Mouse (Mus musculus) intestine, embryonic 16.5 days (tissue): ENCODE data around the gene Slc5a3. TPM values are rescaled to one million over a fixed set of nuclear protein-coding genes. Genes with fewer than 3 reads are reported as not detected.

Experiments
- ATAC-seq: fragments of 200-750 bp; cut with Nextera tagmentation; 2 replicates; pipeline ENCODE4 v1.8.0; 2017; ENCODE audit warnings: moderate TSS enrichment, moderate library complexity
- H3K27ac ChIP-seq: fragments of 300-500 bp; sonication (generic); 2 replicates; pipeline ENCODE4 v1.5.1; 2014; ENCODE audit warnings: mild to moderate bottlenecking, low read length
- H3K27me3 ChIP-seq: fragments of 300-500 bp; sonication (generic); replicated peaks from 2 replicates; pipeline ENCODE4 v1.6.1; 2014; ENCODE audit warnings: low read length, control low read depth, mixed read lengths; ENCODE audit not compliant: control insufficient read depth, insufficient read depth
- H3K36me3 ChIP-seq: fragments of 300-500 bp; sonication (generic); 2 replicates; pipeline ENCODE4 v1.6.1; 2014; ENCODE audit warnings: low read length, control low read depth; ENCODE audit not compliant: control insufficient read depth, insufficient read depth
- H3K4me1 ChIP-seq: fragments of 300-500 bp; sonication (generic); 2 replicates; pipeline ENCODE4 v1.6.1; 2014; ENCODE audit warnings: low read length, control low read depth, mixed read lengths; ENCODE audit not compliant: control insufficient read depth, insufficient read depth
- H3K4me2 ChIP-seq: fragments of 300-500 bp; sonication (generic); 2 replicates; pipeline ENCODE4 v1.6.1; 2014; ENCODE audit warnings: low read depth, low read length, control low read depth
- H3K4me3 ChIP-seq: fragments of 300-500 bp; sonication (generic); 2 replicates; pipeline ENCODE4 v1.5.1; 2014; ENCODE audit warnings: mild to moderate bottlenecking, low read length
- H3K9ac ChIP-seq: fragments of 300-500 bp; sonication (generic); 2 replicates; pipeline ENCODE4 v1.6.1; 2014; ENCODE audit warnings: low read depth, low read length
- H3K9me3 ChIP-seq: fragments of 300-500 bp; sonication (generic); 2 replicates; pipeline ENCODE4 v1.6.1; 2016; ENCODE audit warnings: low read length, control low read depth; ENCODE audit not compliant: control insufficient read depth
- WGBS: fragments of 180-500 bp; shearing (Covaris S2); extraction: QIAGEN DNeasy Blood & Tissue Kit; methylation state at CpG from one replicate; pipeline ENCODE4 v1.1.7; 2014; 5-methylcytosine and 5-hydroxymethylcytosine counted together
- polyA plus RNA-seq: library from polyadenylated mRNA; unstranded; fragments of >200 nt; fragmentation: Nextera tagmentation; extraction: Ambion mirVana; gene quantifications from 2 replicates; pipeline ENCODE4 v1.2.1, GENCODE M21; 2015

Slc5a3 gene
- 3.2 and 3.5 TPM in 2 replicates for polyA plus RNA-seq

- H3K9ac ChIP-seq = peak within 1 kb of the TSS; percentile 82
- no peaks in the 10 kb centered on the region for H3K27me3 ChIP-seq
- H3K4me1 ChIP-seq = peaks cover 9% of the 10 kb centered on the region
- peaks cover 11% of the 10 kb centered on the region for H3K9me3 ChIP-seq
- H3K4me2 ChIP-seq = peak within 1 kb of the TSS; percentile 89
- under 1% methylated on average over 91 of the region's 99 CpGs for WGBS
- peak; percentile 96 for ATAC-seq
- peak within 1 kb of the TSS; percentile 78 for H3K4me3 ChIP-seq
- no peaks in the 10 kb centered on the region for H3K36me3 ChIP-seq
- peak within 1 kb of the TSS; percentile 85 for H3K27ac ChIP-seq
Measured at GRCm38 (mm10) chr16:92057852-92058643, at the start of gene Slc5a3, which contains the start of the genes Mrps6 and Gm49711. Slc5a3 (plus strand) TSS chr16:92058322. Mrps6 (plus strand) TSS chr16:92058270. Gm49711 (plus strand) TSS chr16:92058316.

- Histone ChIP-seq H3K4me3 (no peak overlapping the region), H3K4me2 (no peak overlapping the region), H3K4me1 (no peaks in the 10 kb centered on the region), H3K27me3 (no peaks in the 10 kb centered on the region), H3K9ac (no peak overlapping the region), H3K9me3 (no peaks in the 10 kb centered on the region), H3K27ac (no peak overlapping the region), H3K36me3 (no peaks in the 10 kb centered on the region)
- ATAC-seq = no peak
- WGBS = 86% methylated on average over 2 of the region's 2 CpGs
Measured at GRCm38 (mm10) chr16:92009586-92009985, 48.5 kb upstream of the Slc5a3 start.

GRCm38 (mm10) chr16:92016792-92017191, 41.3 kb upstream of the Slc5a3 start:
- Histone ChIP-seq H3K4me3 (no peak overlapping the region), H3K4me2 (no peak overlapping the region), H3K9ac (no peak overlapping the region), H3K4me1 (0 out of 2 replicates have a peak, but pooled peaks cover 5% of the 10 kb centered on the region), H3K27ac (no peak overlapping the region), H3K27me3 (no peaks in the 10 kb centered on the region), H3K36me3 (no peaks in the 10 kb centered on the region), H3K9me3 (no peaks in the 10 kb centered on the region)
- 81% methylated on average over 8 of the region's 8 CpGs for WGBS
- ATAC-seq = no peak

- WGBS = 12% methylated on average over 26 of the region's 26 CpGs
Measured at GRCm38 (mm10) chr16:92019141-92020118, 38.7 kb upstream of the Slc5a3 start.

GRCm38 (mm10) chr16:92021656-92022400, 36.3 kb upstream of the Slc5a3 start:
- H3K27ac ChIP-seq = no peak overlapping the region
- no peak overlapping the region for H3K9ac ChIP-seq
- no peak overlapping the region for H3K4me2 ChIP-seq
- ATAC-seq = peak; percentile 24; the same call in 1 of the 2 replicates
- H3K4me1 ChIP-seq = 0 out of 2 replicates have a peak, but pooled peaks cover 5% of the 10 kb centered on the region
- 80% methylated on average over 12 of the region's 12 CpGs for WGBS
- no peaks in the 10 kb centered on the region for H3K36me3 ChIP-seq
- no peak overlapping the region for H3K4me3 ChIP-seq
- no peaks in the 10 kb centered on the region for H3K27me3 ChIP-seq
- H3K9me3 ChIP-seq = no peaks in the 10 kb centered on the region

More at GRCm38 (mm10) chr16:92019141-92020118, 38.7 kb upstream of the Slc5a3 start:
- no peaks in the 10 kb centered on the region for H3K36me3 ChIP-seq
- H3K4me2 ChIP-seq = peak overlapping the region; percentile 57
- H3K9ac ChIP-seq = peak overlapping the region; percentile 65
- H3K9me3 ChIP-seq = no peaks in the 10 kb centered on the region
- 0 out of 2 replicates have a peak, but pooled peaks have one; percentile 31 for ATAC-seq
- peak overlapping the region; percentile 54; the same call in 1 of the 2 replicates for H3K27ac ChIP-seq
- peak overlapping the region; percentile 43 for H3K4me3 ChIP-seq
- 0 out of 2 replicates have a peak, but pooled peaks cover 5% of the 10 kb centered on the region for H3K4me1 ChIP-seq
- H3K27me3 ChIP-seq = no peaks in the 10 kb centered on the region

GRCm38 (mm10) chr16:92022494-92023283, 35.4 kb upstream of the Slc5a3 start:
- 62% methylated on average over 20 of the region's 20 CpGs for WGBS
- Histone ChIP-seq H3K4me2 (no peak overlapping the region), H3K9ac (no peak overlapping the region), H3K9me3 (no peaks in the 10 kb centered on the region), H3K4me1 (0 out of 2 replicates have a peak, but pooled peaks cover 5% of the 10 kb centered on the region), H3K36me3 (no peaks in the 10 kb centered on the region), H3K27me3 (no peaks in the 10 kb centered on the region), H3K4me3 (no peak overlapping the region), H3K27ac (no peak overlapping the region)
- peak; percentile 78 for ATAC-seq

- H3K4me1 ChIP-seq = peaks cover 2% of the 10 kb centered on the region; the same call in 1 of the 2 replicates
- no peak overlapping the region for H3K27ac ChIP-seq
- H3K27me3 ChIP-seq = no peaks in the 10 kb centered on the region
- ATAC-seq = no peak
- no peak overlapping the region for H3K4me3 ChIP-seq
- no peak overlapping the region for H3K9ac ChIP-seq
- no peaks in the 10 kb centered on the region; the same call in 1 of the 2 replicates for H3K9me3 ChIP-seq
- H3K4me2 ChIP-seq = no peak overlapping the region
- no peaks in the 10 kb centered on the region for H3K36me3 ChIP-seq
- 86% methylated on average over 3 of the region's 3 CpGs for WGBS
Measured at GRCm38 (mm10) chr16:92033286-92033685, 24.8 kb upstream of the Slc5a3 start.

GRCm38 (mm10) chr16:92034676-92035075, 23.4 kb upstream of the Slc5a3 start:
- Histone ChIP-seq H3K27ac (no peak overlapping the region), H3K4me2 (no peak overlapping the region), H3K36me3 (no peaks in the 10 kb centered on the region), H3K9me3 (no peaks in the 10 kb centered on the region; the same call in 1 of the 2 replicates), H3K4me1 (peaks cover 2% of the 10 kb centered on the region; the same call in 1 of the 2 replicates), H3K4me3 (no peak overlapping the region), H3K27me3 (no peaks in the 10 kb centered on the region), H3K9ac (no peak overlapping the region)
- no peak for ATAC-seq
- 78% methylated on average over 5 of the region's 5 CpGs for WGBS
